Mouse (Mus musculus) intestine, embryonic 16.5 days (tissue): ENCODE measurements around the gene Fbf1. TPM values are rescaled to one million over a fixed set of nuclear protein-coding genes. Genes with fewer than 3 reads are reported as not detected.

ENCODE experiments used
- ATAC-seq: fragments of 200-750 bp; cut with Nextera tagmentation; 2 replicates; pipeline ENCODE4 v1.8.0; 2017; ENCODE audit warnings: moderate TSS enrichment, moderate library complexity
- H3K27ac ChIP-seq: fragments of 300-500 bp; sonication (generic); 2 replicates; pipeline ENCODE4 v1.5.1; 2014; ENCODE audit warnings: mild to moderate bottlenecking, low read length
- H3K27me3 ChIP-seq: fragments of 300-500 bp; sonication (generic); replicated peaks from 2 replicates; pipeline ENCODE4 v1.6.1; 2014; ENCODE audit warnings: low read length, control low read depth, mixed read lengths; ENCODE audit not compliant: control insufficient read depth, insufficient read depth
- H3K36me3 ChIP-seq: fragments of 300-500 bp; sonication (generic); 2 replicates; pipeline ENCODE4 v1.6.1; 2014; ENCODE audit warnings: low read length, control low read depth; ENCODE audit not compliant: control insufficient read depth, insufficient read depth
- H3K4me1 ChIP-seq: fragments of 300-500 bp; sonication (generic); 2 replicates; pipeline ENCODE4 v1.6.1; 2014; ENCODE audit warnings: low read length, control low read depth, mixed read lengths; ENCODE audit not compliant: control insufficient read depth, insufficient read depth
- H3K4me2 ChIP-seq: fragments of 300-500 bp; sonication (generic); 2 replicates; pipeline ENCODE4 v1.6.1; 2014; ENCODE audit warnings: low read depth, low read length, control low read depth
- H3K4me3 ChIP-seq: fragments of 300-500 bp; sonication (generic); 2 replicates; pipeline ENCODE4 v1.5.1; 2014; ENCODE audit warnings: mild to moderate bottlenecking, low read length
- H3K9ac ChIP-seq: fragments of 300-500 bp; sonication (generic); 2 replicates; pipeline ENCODE4 v1.6.1; 2014; ENCODE audit warnings: low read depth, low read length
- H3K9me3 ChIP-seq: fragments of 300-500 bp; sonication (generic); 2 replicates; pipeline ENCODE4 v1.6.1; 2016; ENCODE audit warnings: low read length, control low read depth; ENCODE audit not compliant: control insufficient read depth
- WGBS: fragments of 180-500 bp; shearing (Covaris S2); extraction: QIAGEN DNeasy Blood & Tissue Kit; methylation state at CpG from one replicate; pipeline ENCODE4 v1.1.7; 2014; 5-methylcytosine and 5-hydroxymethylcytosine counted together
- polyA plus RNA-seq: library from polyadenylated mRNA; unstranded; fragments of >200 nt; fragmentation: Nextera tagmentation; extraction: Ambion mirVana; gene quantifications from 2 replicates; pipeline ENCODE4 v1.2.1, GENCODE M21; 2015

Gene Fbf1
- polyA plus RNA-seq, 1 experiment from 2014 or later: 15.4 TPM

GRCm38 (mm10) chr11:116206678-116207077 is 38.7 kb upstream of the Fbf1 start:
- no peak overlapping the region for H3K27ac ChIP-seq
- WGBS: 79% methylated on average over 4 of the region's 4 CpGs

DNA sequence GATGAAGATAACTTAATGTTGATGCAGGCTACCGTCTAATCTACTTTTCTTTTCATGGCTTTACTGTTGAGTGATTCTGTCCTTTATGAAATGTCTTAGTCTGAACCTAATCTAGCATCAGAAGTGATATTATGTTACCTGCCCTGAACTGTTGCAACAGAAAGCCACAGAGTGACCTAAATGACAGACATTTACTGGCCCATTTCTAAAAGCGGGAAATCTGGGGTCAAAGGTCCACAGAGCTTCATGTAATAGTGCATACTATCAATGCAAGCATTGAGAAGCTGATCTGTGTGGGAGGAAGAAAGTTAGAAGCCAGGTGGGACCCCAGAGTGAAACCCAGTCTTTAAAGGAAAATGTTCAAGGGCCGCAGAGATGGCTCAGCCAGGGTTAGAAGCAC is 35.2 kb upstream of the Fbf1 start:
- ATAC-seq: no peak
- Histone ChIP-seq H3K36me3 (peaks cover 4% of the 10 kb centered on the region; the same call in 1 of the 2 replicates), H3K4me2 (no peak overlapping the region), H3K4me3 (no peak overlapping the region), H3K4me1 (peaks cover 5% of the 10 kb centered on the region; the same call in 1 of the 2 replicates), H3K27ac (no peak overlapping the region), H3K27me3 (no peaks in the 10 kb centered on the region), H3K9ac (no peak overlapping the region), H3K9me3 (0 out of 2 replicates have a peak, but pooled peaks cover 3% of the 10 kb centered on the region)
- WGBS: 88% methylated on average over 3 of the region's 3 CpGs

More at GRCm38 (mm10) chr11:116206678-116207077, 38.7 kb upstream of the Fbf1 start:
- Histone ChIP-seq H3K4me1 (peaks cover 2% of the 10 kb centered on the region; the same call in 1 of the 2 replicates), H3K9ac (no peak overlapping the region), H3K4me2 (no peak overlapping the region), H3K27me3 (no peaks in the 10 kb centered on the region), H3K36me3 (peaks cover 4% of the 10 kb centered on the region; the same call in 1 of the 2 replicates), H3K4me3 (no peak overlapping the region), H3K9me3 (0 out of 2 replicates have a peak, but pooled peaks cover 3% of the 10 kb centered on the region)
- ATAC-seq: no peak

GRCm38 (mm10) chr11:116201151-116201550 is 33.2 kb upstream of the Fbf1 start:
- Histone ChIP-seq H3K4me3 (no peak overlapping the region), H3K9me3 (no peaks in the 10 kb centered on the region), H3K27ac (no peak overlapping the region), H3K9ac (no peak overlapping the region), H3K4me1 (peaks cover 10% of the 10 kb centered on the region; the same call in 1 of the 2 replicates), H3K27me3 (no peaks in the 10 kb centered on the region), H3K36me3 (no peaks in the 10 kb centered on the region), H3K4me2 (no peak overlapping the region)
- ATAC-seq: no peak
- 88% methylated on average over 2 of the region's 2 CpGs for WGBS

DNA sequence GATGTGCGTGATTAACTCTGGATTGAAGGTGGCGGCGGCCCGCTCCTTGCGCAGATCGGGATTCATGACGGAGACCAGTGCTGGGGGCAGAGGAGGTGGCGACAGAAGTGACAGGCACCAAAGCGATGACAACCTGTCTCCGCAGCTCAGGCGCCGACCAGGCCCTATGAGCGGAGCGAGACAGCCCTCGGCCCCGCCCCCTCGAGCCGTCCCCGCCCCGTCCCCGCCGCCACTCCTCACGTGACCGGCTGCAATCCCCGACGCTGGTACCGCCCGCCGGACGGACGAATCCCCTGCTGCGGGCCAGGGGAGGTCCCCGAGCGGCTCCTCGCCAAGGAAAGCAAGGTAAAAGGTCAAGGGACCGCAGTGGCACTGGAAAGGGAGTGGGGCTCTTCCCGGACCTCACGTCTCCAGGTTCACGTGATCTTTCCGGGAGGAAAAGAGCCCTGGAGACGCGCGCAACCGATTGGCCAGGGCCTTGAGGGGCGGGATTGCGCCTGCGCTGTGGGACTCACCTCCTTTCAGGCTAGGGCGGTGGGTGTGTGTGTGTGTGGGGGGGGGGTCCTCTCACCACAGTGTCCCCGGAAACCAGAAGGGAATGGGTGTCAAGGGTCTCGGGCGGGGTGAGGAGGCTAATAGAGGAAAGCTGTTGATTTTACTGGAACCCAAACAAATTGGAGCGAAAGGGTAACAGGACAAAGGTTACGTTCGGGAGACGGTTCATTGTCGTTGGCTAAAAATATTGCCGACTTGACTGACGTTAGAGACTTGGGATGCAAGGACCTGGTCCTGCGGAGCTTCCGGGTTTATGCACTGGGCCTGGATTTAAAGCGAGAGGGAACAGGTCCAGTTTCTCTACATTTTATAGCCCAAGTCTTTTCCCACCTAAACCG is 30.9 kb upstream of the Fbf1 start, which contains the start of the genes Ten1 and Acox1:
TSS of gene Ten1 (plus strand) at position 217 of the 893 bp plus-strand sequence.
TSS of gene Acox1 (minus strand) at position 407 of the 893 bp plus-strand sequence.
- Histone ChIP-seq H3K9ac (peak within 1 kb of the TSS; percentile 94), H3K4me1 (peaks cover 14% of the 10 kb centered on the region; the same call in 1 of the 2 replicates), H3K27me3 (no peaks in the 10 kb centered on the region), H3K36me3 (no peaks in the 10 kb centered on the region), H3K27ac (peak within 1 kb of the TSS; percentile 88), H3K4me2 (peak within 1 kb of the TSS; percentile 61), H3K9me3 (no peaks in the 10 kb centered on the region), H3K4me3 (peak within 1 kb of the TSS; percentile 78)
- under 1% methylated on average over 62 of the region's 62 CpGs for WGBS
- peak; percentile 96 for ATAC-seq

- H3K9me3 ChIP-seq: no peaks in the 10 kb centered on the region
- ATAC-seq: peak; percentile 0; the same call in 1 of the 2 replicates
- peak overlapping the region; percentile 78 for H3K4me3 ChIP-seq
- H3K4me2 ChIP-seq: peak overlapping the region; percentile 61
- peak overlapping the region; percentile 94 for H3K9ac ChIP-seq
- H3K4me1 ChIP-seq: peaks cover 14% of the 10 kb centered on the region; the same call in 1 of the 2 replicates
- no peaks in the 10 kb centered on the region for H3K36me3 ChIP-seq
- H3K27me3 ChIP-seq: no peaks in the 10 kb centered on the region
- 19% methylated on average over 13 of the region's 13 CpGs for WGBS
- peak overlapping the region; percentile 88 for H3K27ac ChIP-seq
Observed at GRCm38 (mm10) chr11:116198132-116198531, 30.2 kb upstream of the Fbf1 start.

- peaks cover 14% of the 10 kb centered on the region; the same call in 1 of the 2 replicates for H3K4me1 ChIP-seq
- no peak for ATAC-seq
- no peaks in the 10 kb centered on the region for H3K27me3 ChIP-seq
- peak overlapping the region; percentile 78 for H3K4me3 ChIP-seq
- no peaks in the 10 kb centered on the region for H3K9me3 ChIP-seq
- WGBS: 84% methylated on average over 6 of the region's 6 CpGs
- H3K27ac ChIP-seq: no peak overlapping the region
- no peaks in the 10 kb centered on the region for H3K36me3 ChIP-seq
- H3K9ac ChIP-seq: peak overlapping the region; percentile 31
- H3K4me2 ChIP-seq: peak overlapping the region; percentile 61
Observed at GRCm38 (mm10) chr11:116197584-116197906, 29.6 kb upstream of the Fbf1 start.

GRCm38 (mm10) chr11:116196866-116197583 is 29.1 kb upstream of the Fbf1 start:
- Histone ChIP-seq H3K36me3 (no peaks in the 10 kb centered on the region), H3K4me2 (peak overlapping the region; percentile 61), H3K9ac (peak overlapping the region; percentile 31), H3K9me3 (no peaks in the 10 kb centered on the region), H3K27ac (no peak overlapping the region), H3K4me1 (peaks cover 14% of the 10 kb centered on the region; the same call in 1 of the 2 replicates), H3K4me3 (peak overlapping the region; percentile 78), H3K27me3 (no peaks in the 10 kb centered on the region)
- no peak for ATAC-seq
- 93% methylated on average over 18 of the region's 18 CpGs for WGBS

DNA sequence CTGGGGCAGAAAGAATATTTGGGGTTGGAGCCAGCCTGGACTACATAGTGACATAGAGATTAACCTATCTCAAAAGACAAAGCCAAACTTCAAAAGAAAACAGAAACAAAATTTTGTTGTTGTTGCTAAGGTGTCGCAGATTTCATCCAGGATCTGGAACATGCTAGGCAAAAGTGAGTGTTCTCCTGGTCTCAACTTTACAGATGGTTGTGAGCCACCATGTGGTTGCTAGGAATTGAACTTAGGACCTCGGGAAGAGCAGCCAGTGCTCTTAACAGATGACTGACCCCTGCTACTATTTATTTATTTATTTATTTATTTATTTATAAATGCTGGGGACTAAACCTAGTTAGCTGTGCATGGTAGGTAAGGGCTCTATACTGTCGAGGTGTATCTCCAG is 28.4 kb upstream of the Fbf1 start:
- no peak for ATAC-seq
- Histone ChIP-seq H3K36me3 (no peaks in the 10 kb centered on the region), H3K4me2 (no peak overlapping the region), H3K4me1 (peaks cover 14% of the 10 kb centered on the region; the same call in 1 of the 2 replicates), H3K9me3 (no peaks in the 10 kb centered on the region), H3K4me3 (no peak overlapping the region), H3K9ac (no peak overlapping the region), H3K27ac (no peak overlapping the region), H3K27me3 (no peaks in the 10 kb centered on the region)
- 81% methylated on average over 3 of the region's 3 CpGs for WGBS

DNA sequence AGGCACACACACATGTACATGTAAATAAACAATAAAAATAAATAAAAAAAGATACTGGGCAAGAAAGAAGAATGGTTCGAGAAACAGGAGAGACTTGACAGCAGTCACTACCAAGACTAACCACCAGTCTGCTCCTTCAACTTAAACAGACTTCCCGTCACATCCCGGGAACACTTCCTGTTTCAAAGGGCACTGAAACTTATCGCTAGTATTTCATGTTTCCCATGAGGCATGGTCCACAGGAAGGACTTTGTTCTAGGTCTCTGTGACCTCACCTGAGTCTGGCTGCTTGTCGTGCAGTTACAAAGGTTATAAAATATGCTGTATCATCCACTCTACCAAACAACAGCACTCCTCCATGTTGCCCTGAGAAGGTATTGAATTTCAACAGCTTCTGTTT is 27.3 kb upstream of the Fbf1 start:
- Histone ChIP-seq H3K4me1 (peaks cover 14% of the 10 kb centered on the region; the same call in 1 of the 2 replicates), H3K36me3 (no peaks in the 10 kb centered on the region), H3K4me2 (peak overlapping the region; percentile 32), H3K27me3 (no peaks in the 10 kb centered on the region), H3K27ac (peak overlapping the region; percentile 85), H3K9ac (no peak overlapping the region), H3K9me3 (no peaks in the 10 kb centered on the region), H3K4me3 (peak overlapping the region; percentile 11; the same call in 1 of the 2 replicates)
- 52% methylated on average over 5 of the region's 5 CpGs for WGBS
- ATAC-seq: peak; percentile 41
